Mouse (Mus musculus) gastrocnemius, postnatal 14 days (tissue): ENCODE results near the gene Ccdc92b. TPM values are rescaled to one million over a fixed set of nuclear protein-coding genes. Genes with fewer than 3 reads are reported as not detected.

ENCODE experiments used
- DNase-seq: peaks from one replicate; pipeline ENCODE4 v3.0.0; 2021; ENCODE audit warnings: mixed read lengths
- intact Hi-C: fragments of 180-260 bp; cut with DNase I; formaldehyde crosslinking; loops from one replicate; pipeline ENCODE4 v1.15.1; 2025; ENCODE audit warnings: low total_unique reads
- total RNA-seq, 2 experiments: library from RNA; stranded (reverse); gene quantifications; 2 replicates each; pipeline ENCODE4 v1.2.3; 2021

Gene Ccdc92b
- total RNA-seq, 2 experiments from 2014 or later = 0.09 to 0.12 TPM

GRCm38 (mm10) chr11:74672901-74673513 lies 53.6 kb downstream of the Ccdc92b start:
- DNase-seq = no peak
- intact Hi-C loops = no loop called here

- intact Hi-C loops = no loop called here
These were observed 54.2 kb downstream of the Ccdc92b start for GRCm38 (mm10) chr11:74673561-74673960.

GRCm38 (mm10) chr11:74674713-74675112 lies 55.3 kb downstream of the Ccdc92b start:
- intact Hi-C loops = no loop called here
- no peak for DNase-seq

More at GRCm38 (mm10) chr11:74673561-74673960, 54.2 kb downstream of the Ccdc92b start:
- no peak for DNase-seq

GRCm38 (mm10) chr11:74675156-74675555 lies 55.8 kb downstream of the Ccdc92b start:
- no peak for DNase-seq

More at GRCm38 (mm10) chr11:74675156-74675555, 55.8 kb downstream of the Ccdc92b start:
- intact Hi-C loops = no loop called here

Other genes with a start within 250 kb of the Ccdc92b start
- gene Rap1gap2, start 8.7 kb upstream of the Ccdc92b start, total RNA-seq = 1 to 10 TPM; 9.9 to 10.0 TPM
- gene Cluh, start 29.9 kb downstream of the Ccdc92b start, total RNA-seq = 10 to 100 TPM; 82.1 to 89.8 TPM
- gene Pafah1b1, start 105.1 kb downstream of the Ccdc92b start, total RNA-seq = 100 to 1,000 TPM in 1 of 2 experiments, 10 to 100 TPM in 1; 96.6 to 101 TPM
- gene Mettl16, start 151.2 kb downstream of the Ccdc92b start, total RNA-seq = 1 to 10 TPM; 8.5 to 9.2 TPM
- gene Mnt, start 211.3 kb downstream of the Ccdc92b start, total RNA-seq = 1 to 10 TPM; 5.4 to 6.1 TPM